8 mouse cellular contexts compared by ENCODE assay signal in genomic region chr2:93439812-93440559, GRCm38 (mm10). TPM values are rescaled to one million over a fixed set of nuclear protein-coding genes. Genes with fewer than 3 reads are reported as not detected.
DNase-seq lines count a peak whose midpoint lies in the region; ATAC-seq and TF ChIP-seq lines count a peak whose summit lies in the region.
"Had no signal": no experiment of that assay in that cellular context is flagged by ENCODE, and none has a peak within 500 bp of the region (broad histone marks: within the 10 kb centered on the region; RNA-seq: fewer than 3 reads in every experiment).

No protein-coding gene starts in this region.

- H3K27ac ChIP-seq in forebrain, postnatal 0 days (ENCODE audit: low read depth, low read length), result no peak overlapping the region
- no peak overlapping the region; the same call in 1 of the 2 replicates for H3K27ac ChIP-seq in neural tube, embryonic 15.5 days (replicated peaks)
- H3K27ac ChIP-seq: liver, embryonic 13.5 days had no signal

- no peaks in the 10 kb centered on the region for H3K27me3 ChIP-seq in forebrain, postnatal 0 days (ENCODE audit: insufficient read depth, low read length)
- H3K27me3 ChIP-seq in neural tube, embryonic 15.5 days (replicated peaks), result no peaks in the 10 kb centered on the region
- H3K27me3 ChIP-seq: liver, embryonic 13.5 days had no signal

- no peaks in the 10 kb centered on the region for H3K36me3 ChIP-seq in forebrain, postnatal 0 days (ENCODE audit: insufficient read depth)
- no peaks in the 10 kb centered on the region for H3K36me3 ChIP-seq in neural tube, embryonic 15.5 days

- H3K9me3 ChIP-seq in forebrain, postnatal 0 days (ENCODE audit: low read length), result no peaks in the 10 kb centered on the region
- H3K9me3 ChIP-seq in neural tube, embryonic 15.5 days (replicated peaks), result no peaks in the 10 kb centered on the region
- H3K9me3 ChIP-seq: liver, embryonic 13.5 days had no signal

- TF ChIP-seq CTCF in forebrain, postnatal 0 days (IDR thresholded peaks at IDR 0.05; ENCODE audit: low read depth), result no peak

- H3K9ac ChIP-seq in forebrain, postnatal 0 days, result no peak overlapping the region
- no peak overlapping the region for H3K9ac ChIP-seq in neural tube, embryonic 15.5 days (replicated peaks)
- H3K9ac ChIP-seq: liver, embryonic 13.5 days had no signal

- peak; percentile 40; the same call in 1 of the 2 replicates for ATAC-seq in forebrain, postnatal 0 days
- ATAC-seq in neural tube, embryonic 15.5 days (ENCODE audit: low FRiP score), result peak; percentile 53; the same call in 1 of the 2 replicates

- H3K4me1 ChIP-seq in forebrain, postnatal 0 days (ENCODE audit: insufficient read depth), result no peaks in the 10 kb centered on the region; the same call in 1 of the 2 replicates
- peaks cover 26% of the 10 kb centered on the region for H3K4me1 ChIP-seq in neural tube, embryonic 15.5 days

- DNase-seq in retina, postnatal 1 day, result peak; percentile 78
- DNase-seq in retina, embryonic 14.5 days (ENCODE audit: low spot score), result no peak
- no peak for DNase-seq in forebrain, postnatal 0 days
- peak; percentile 79 to 86 for DNase-seq in kidney, postnatal 36 days
- no peak for DNase-seq in embryo, embryonic 9.5 days (ENCODE audit: extremely low spot score)
- no peak for DNase-seq in T-cell, adult 2 months (ENCODE audit: low spot score)
- DNase-seq: liver, embryonic 13.5 days had no signal

- no peak overlapping the region for H3K4me3 ChIP-seq in forebrain, postnatal 0 days (ENCODE audit: low read depth, low read length)
- H3K4me3 ChIP-seq in neural tube, embryonic 15.5 days (replicated peaks), result no peak overlapping the region
- H3K4me3 ChIP-seq: liver, embryonic 13.5 days had no signal

- no peak overlapping the region for H3K4me2 ChIP-seq in forebrain, postnatal 0 days (ENCODE audit: low read depth)
- no peak overlapping the region for H3K4me2 ChIP-seq in neural tube, embryonic 15.5 days
- H3K4me2 ChIP-seq: liver, embryonic 13.5 days had no signal

- 38% methylated on average over 12 of the region's 12 CpGs for WGBS in forebrain, postnatal 0 days
- WGBS in neural tube, embryonic 15.5 days, result 51% methylated on average over 12 of the region's 12 CpGs

RNA-seq across cellular contexts. Expression of gene Cd82, which starts 23.0 kb away (rescaled TPM):
- total RNA-seq in forebrain, postnatal 0 days (2014; rRNA removed), result 9.7 and 12.7 TPM in 2 replicates
- 19.3 and 20.7 TPM in 2 replicates for polyA plus RNA-seq in forebrain, postnatal 0 days (2015; fragmentation: Nextera tagmentation; extraction: Ambion mirVana)
- 22.4 and 68.9 TPM in 2 replicates for polyA plus RNA-seq in neural tube, embryonic 15.5 days (2015; fragmentation: Nextera tagmentation; extraction: Ambion mirVana)

Comparison
In these comparisons a context has a peak if more than half of its experiments do, and no peak if none do; other contexts are left out.
1. DNase-seq: peak in retina, postnatal 1 day (single experiment) and kidney, postnatal 36 days (2 of 2); none in retina, embryonic 14.5 days (single experiment), forebrain, postnatal 0 days (single experiment), embryo, embryonic 9.5 days (single experiment) and T-cell, adult 2 months (single experiment).